Mouse (Mus musculus): ENCODE data around the gene Muc2. TPM values are rescaled to one million over a fixed set of nuclear protein-coding genes. Genes with fewer than 3 reads are reported as not detected.
"Not testable (repeated sequence)": the region's sequence is repeated elsewhere in the genome, so short reads cannot be mapped to it uniquely, and the experiment has no call there.

Muc2 gene
- total and polyA plus RNA-seq, 3 experiments: 0.25 TPM; not detected in 2

DNA sequence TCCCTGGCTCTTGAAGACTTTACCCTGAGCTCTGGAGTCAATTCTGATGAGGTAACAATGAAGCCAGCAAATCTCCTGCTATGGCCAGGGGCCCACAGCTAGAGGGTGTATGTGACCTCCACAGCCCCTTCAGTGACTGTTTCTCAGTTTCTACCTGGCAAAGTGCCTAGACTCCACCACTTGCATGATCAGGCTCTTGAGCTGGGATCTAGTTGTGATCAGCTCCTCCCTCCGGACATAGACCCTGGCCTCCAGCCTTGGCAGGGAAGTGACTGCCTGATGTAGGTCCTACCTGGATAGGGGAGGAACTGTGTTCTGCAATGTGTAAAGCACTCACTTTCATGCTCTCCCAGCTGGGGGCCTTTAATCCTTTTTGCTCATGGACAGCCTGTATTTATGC is 29.8 kb upstream of the Muc2 start:
- Histone ChIP-seq H3K79me2 (replicated peaks; ENCODE audit: control insufficient read depth, insufficient read depth, low read length) (no peaks in the 10 kb centered on the region), H3K4me1 (ENCODE audit: control insufficient read depth, insufficient read depth, low read length) (no peaks in the 10 kb centered on the region), H3K27me3 (ENCODE audit: control insufficient read depth, insufficient read depth, low read length) (no peaks in the 10 kb centered on the region), H3K9ac (ENCODE audit: low read depth, low read length) (no peak overlapping the region), H3K4me3 (no peak overlapping the region), H3K27ac (no peak overlapping the region), H3K36me3 (ENCODE audit: control insufficient read depth, insufficient read depth, low read length) (no peaks in the 10 kb centered on the region)
- TF ChIP-seq EP300 (IDR thresholded peaks at IDR 0.05; ENCODE audit: insufficient read depth, low read depth, low read length) (no peak), POLR2A (IDR thresholded peaks at IDR 0.05; ENCODE audit: insufficient read depth, low read depth, low read length) (no peak), CTCF (IDR thresholded peaks at IDR 0.05) (no peak)
- WGBS: 76% methylated on average over 1 of the region's 1 CpGs
- intact Hi-C loops (cut with DNase I): loop anchor here (5.0 kb wide), 1 partner anchor 133 kb away; no protein-coding TSS in a partner anchor
- no peak for DNase-seq

GRCm38 (mm10) chr7:141661481-141661880 is 28.7 kb upstream of the Muc2 start:
- TF ChIP-seq POLR2A (IDR thresholded peaks at IDR 0.05; ENCODE audit: insufficient read depth, low read depth, low read length): no peak
- no peak for TF ChIP-seq CTCF (IDR thresholded peaks at IDR 0.05)
- TF ChIP-seq EP300 (IDR thresholded peaks at IDR 0.05; ENCODE audit: insufficient read depth, low read depth, low read length): no peak
- H3K27me3 ChIP-seq (ENCODE audit: control insufficient read depth, insufficient read depth, low read length): no peaks in the 10 kb centered on the region
- H3K36me3 ChIP-seq (ENCODE audit: control insufficient read depth, insufficient read depth, low read length): no peaks in the 10 kb centered on the region
- no peak overlapping the region for H3K4me3 ChIP-seq
- no peaks in the 10 kb centered on the region for H3K4me1 ChIP-seq (ENCODE audit: control insufficient read depth, insufficient read depth, low read length)
- 55% methylated on average over 3 of the region's 3 CpGs for WGBS
- no peak overlapping the region for H3K27ac ChIP-seq
- intact Hi-C loops (cut with DNase I): loop anchor here (5.0 kb wide), 1 partner anchor 134 kb away; no protein-coding TSS in a partner anchor
- no peak overlapping the region for H3K9ac ChIP-seq (ENCODE audit: low read depth, low read length)
- peak in 1 of 2 experiments; percentile 29 for DNase-seq
- no peaks in the 10 kb centered on the region for H3K79me2 ChIP-seq (replicated peaks; ENCODE audit: control insufficient read depth, insufficient read depth, low read length)

DNA sequence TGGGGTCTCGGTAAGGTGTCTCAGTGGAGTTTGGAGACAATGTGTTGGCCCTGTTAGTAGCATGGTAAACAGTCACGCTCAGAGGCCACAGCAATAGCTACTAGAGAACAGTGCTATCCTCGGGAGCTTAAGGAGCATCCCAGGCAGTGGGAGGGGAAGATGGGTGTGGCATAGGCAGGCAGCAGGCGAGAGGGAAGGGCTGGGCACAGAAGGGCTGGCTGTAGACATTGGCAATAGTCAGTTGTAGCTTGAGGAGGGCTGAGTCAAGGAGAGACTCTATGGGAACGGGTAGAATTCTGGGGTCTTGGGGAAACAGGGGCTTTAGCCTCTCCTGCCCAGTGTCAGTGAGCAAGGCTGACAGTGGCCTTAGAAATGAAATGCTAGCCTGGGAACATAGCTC is 27.9 kb upstream of the Muc2 start:
- intact Hi-C loops (cut with DNase I): loop anchor here (5.0 kb wide), 1 partner anchor 135 kb away; no protein-coding TSS in a partner anchor
- Histone ChIP-seq H3K4me3 (no peak overlapping the region), H3K79me2 (replicated peaks; ENCODE audit: control insufficient read depth, insufficient read depth, low read length) (no peaks in the 10 kb centered on the region), H3K27ac (no peak overlapping the region), H3K27me3 (ENCODE audit: control insufficient read depth, insufficient read depth, low read length) (no peaks in the 10 kb centered on the region), H3K9ac (ENCODE audit: low read depth, low read length) (no peak overlapping the region), H3K4me1 (ENCODE audit: control insufficient read depth, insufficient read depth, low read length) (no peaks in the 10 kb centered on the region), H3K36me3 (ENCODE audit: control insufficient read depth, insufficient read depth, low read length) (no peaks in the 10 kb centered on the region)
- no peak for TF ChIP-seq POLR2A (IDR thresholded peaks at IDR 0.05; ENCODE audit: insufficient read depth, low read depth, low read length)
- no peak for TF ChIP-seq EP300 (IDR thresholded peaks at IDR 0.05; ENCODE audit: insufficient read depth, low read depth, low read length)
- TF ChIP-seq CTCF (IDR thresholded peaks at IDR 0.05): no peak
- DNase-seq: no peak
- WGBS: 74% methylated on average over 5 of the region's 5 CpGs

GRCm38 (mm10) chr7:141666190-141666589 is 23.9 kb upstream of the Muc2 start:
- H3K36me3 ChIP-seq (ENCODE audit: control insufficient read depth, insufficient read depth, low read length): no peaks in the 10 kb centered on the region
- intact Hi-C loops (cut with DNase I): loop anchor here (1.0 kb wide), 1 partner anchor 186 kb away; no protein-coding TSS in a partner anchor
- no peaks in the 10 kb centered on the region for H3K79me2 ChIP-seq (replicated peaks; ENCODE audit: control insufficient read depth, insufficient read depth, low read length)
- H3K27me3 ChIP-seq (ENCODE audit: control insufficient read depth, insufficient read depth, low read length): no peaks in the 10 kb centered on the region
- H3K9ac ChIP-seq (ENCODE audit: low read depth, low read length): no peak overlapping the region
- no peaks in the 10 kb centered on the region for H3K4me1 ChIP-seq (ENCODE audit: control insufficient read depth, insufficient read depth, low read length)
- H3K27ac ChIP-seq: no peak overlapping the region
- no peak overlapping the region for H3K4me3 ChIP-seq
- DNase-seq: peak; percentile 53 to 54
- WGBS: 2% methylated on average over 4 of the region's 4 CpGs
- TF ChIP-seq POLR2A (IDR thresholded peaks at IDR 0.05; ENCODE audit: insufficient read depth, low read depth, low read length) (no peak), CTCF (IDR thresholded peaks at IDR 0.05) (peak; percentile 83), EP300 (IDR thresholded peaks at IDR 0.05; ENCODE audit: insufficient read depth, low read depth, low read length) (peak; percentile 76; the same call in 1 of the 2 replicates)

DNA sequence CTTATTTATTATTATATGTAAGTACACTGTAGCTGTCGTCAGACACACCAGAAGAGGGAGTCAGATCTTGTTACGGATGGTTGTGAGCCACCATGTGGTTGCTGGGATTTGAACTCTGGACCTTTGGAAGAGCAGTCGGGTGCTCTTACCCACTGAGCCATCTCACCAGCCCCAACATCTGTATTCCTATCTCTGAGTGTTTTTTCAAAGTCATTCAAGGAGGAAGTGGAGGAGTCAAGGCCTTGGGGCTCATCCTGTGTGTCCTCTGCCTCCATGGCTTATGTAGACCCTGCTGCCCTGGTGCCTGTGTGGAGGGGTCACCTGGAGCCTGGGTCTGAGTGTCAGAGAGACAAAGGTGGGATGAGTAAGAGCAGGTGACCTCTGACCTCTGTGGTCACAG is 21.0 kb upstream of the Muc2 start:
- H3K79me2 ChIP-seq (replicated peaks; ENCODE audit: control insufficient read depth, insufficient read depth, low read length); H3K27ac ChIP-seq; H3K4me1 ChIP-seq (ENCODE audit: control insufficient read depth, insufficient read depth, low read length); H3K27me3 ChIP-seq (ENCODE audit: control insufficient read depth, insufficient read depth, low read length); H3K9ac ChIP-seq (ENCODE audit: low read depth, low read length); H3K36me3 ChIP-seq (ENCODE audit: control insufficient read depth, insufficient read depth, low read length); intact Hi-C loops (cut with DNase I); DNase-seq; H3K4me3 ChIP-seq: not testable (repeated sequence)
- 89% methylated on average over 3 of the region's 3 CpGs for WGBS

- H3K27ac ChIP-seq: no peak overlapping the region
- 71% methylated on average over 4 of the region's 4 CpGs for WGBS
- no peaks in the 10 kb centered on the region for H3K36me3 ChIP-seq (ENCODE audit: control insufficient read depth, insufficient read depth, low read length)
- DNase-seq: no peak
- H3K4me3 ChIP-seq: no peak overlapping the region
- H3K4me1 ChIP-seq (ENCODE audit: control insufficient read depth, insufficient read depth, low read length): no peaks in the 10 kb centered on the region
- H3K9ac ChIP-seq (ENCODE audit: low read depth, low read length): no peak overlapping the region
- no peaks in the 10 kb centered on the region for H3K79me2 ChIP-seq (replicated peaks; ENCODE audit: control insufficient read depth, insufficient read depth, low read length)
- intact Hi-C loops (cut with DNase I): no loop called here
- TF ChIP-seq CTCF (IDR thresholded peaks at IDR 0.05) (peak; percentile 58), POLR2A (IDR thresholded peaks at IDR 0.05; ENCODE audit: insufficient read depth, low read depth, low read length) (no peak)
- no peaks in the 10 kb centered on the region for H3K27me3 ChIP-seq (ENCODE audit: control insufficient read depth, insufficient read depth, low read length)
Observed at GRCm38 (mm10) chr7:141670999-141671398, 19.1 kb upstream of the Muc2 start.
